Mouse (Mus musculus): ENCODE measurements around the gene Slc5a5.
A peak's percentile ranks its signal among the peaks of the same experiment; 100 is the strongest.

The Slc5a5 gene

DNA sequence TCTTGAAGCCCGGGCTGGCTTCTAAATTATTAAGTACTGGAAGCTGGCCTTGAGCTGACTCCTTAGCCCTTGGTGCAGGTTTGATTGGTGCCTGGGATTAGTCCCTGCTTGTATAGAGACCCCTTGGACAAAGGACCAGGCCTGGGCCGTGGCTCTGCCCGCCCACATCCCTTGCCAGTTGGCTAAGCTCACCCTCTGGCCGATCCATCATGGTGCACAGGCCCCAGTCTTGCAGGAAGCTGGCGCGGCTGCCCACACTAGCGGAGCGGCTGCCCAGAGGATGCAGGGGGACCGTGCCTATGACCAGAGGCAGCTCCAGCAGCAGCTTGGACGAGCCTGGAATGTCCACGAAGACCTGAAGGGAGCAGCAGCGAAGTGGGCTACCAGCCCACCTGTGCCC, 55.9 kb downstream of the Slc5a5 start:
- no peak for DNase-seq (ENCODE audit: low spot score in 2 of 2)

DNA sequence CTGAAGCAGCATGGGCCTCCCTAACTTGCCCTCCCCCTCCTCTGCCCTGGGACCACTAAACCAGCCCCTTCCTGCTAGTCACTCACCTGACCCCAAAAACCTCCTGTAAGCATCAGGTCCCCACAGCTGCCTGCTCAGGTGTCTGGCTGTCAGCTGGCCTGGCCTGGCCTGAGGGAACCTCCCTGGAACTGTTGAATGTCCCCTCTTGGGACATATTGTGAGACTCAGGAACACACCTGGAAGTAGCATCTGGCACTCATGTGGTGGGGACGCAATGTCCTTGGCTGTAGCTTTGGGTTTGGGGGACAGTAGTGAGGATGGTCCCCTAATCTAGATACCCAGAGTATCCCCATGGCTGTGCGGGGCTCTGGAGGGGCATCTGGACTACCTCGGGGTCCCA, 58.5 kb downstream of the Slc5a5 start:
- DNase-seq (ENCODE audit: low spot score in 2 of 2): no peak

DNA sequence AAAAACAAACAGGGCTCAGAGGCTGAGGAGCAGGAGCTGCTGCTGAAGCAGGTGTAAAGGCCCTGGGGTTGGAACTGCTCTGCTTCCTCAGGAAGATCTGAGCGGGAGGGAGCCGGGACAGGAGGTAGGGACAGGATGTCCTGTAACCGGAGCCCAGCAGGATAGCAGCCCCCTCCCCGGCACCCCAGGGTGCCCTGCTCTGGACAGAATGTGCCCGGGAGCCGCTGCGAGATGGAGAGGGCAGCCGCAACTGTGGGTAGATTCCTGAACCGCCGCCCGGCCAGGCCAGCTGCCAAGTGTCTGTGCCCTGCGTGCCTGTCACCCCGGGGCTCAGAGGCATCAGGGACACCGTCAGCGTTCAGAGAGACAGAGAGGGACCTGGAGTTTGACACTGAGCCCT, 59.0 kb downstream of the Slc5a5 start:
- DNase-seq (ENCODE audit: low spot score in 2 of 2): peak; percentile 76 to 84

DNA sequence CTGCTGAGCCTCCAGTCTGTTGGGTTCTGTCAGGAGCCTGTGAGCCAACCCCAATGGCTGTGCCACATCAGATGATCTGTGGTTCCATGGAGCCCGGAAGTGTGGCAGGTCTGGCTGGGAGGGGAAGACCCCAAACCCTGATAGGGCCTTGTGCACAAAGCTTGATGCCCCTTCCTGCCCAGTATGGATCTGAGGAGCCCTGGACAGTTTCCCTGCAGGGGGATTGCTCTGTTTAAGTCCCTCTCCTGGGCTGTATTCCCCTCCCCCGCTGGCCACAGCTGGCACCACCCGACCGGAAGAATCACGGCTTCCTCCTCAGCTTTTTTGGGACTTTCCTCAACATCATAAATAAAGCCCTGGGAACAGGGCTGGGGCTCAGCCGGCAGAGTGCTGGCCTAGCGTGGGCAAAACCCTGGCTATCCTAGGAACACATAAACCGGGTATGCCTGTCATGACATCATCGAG, 59.5 kb downstream of the Slc5a5 start:
- DNase-seq (ENCODE audit: low spot score in 2 of 2): peak; percentile 48 to 59
